Comparison of ENCODE assay signal across 17 mouse cellular contexts in genomic region chr6:5679738-5680137, GRCm38 (mm10). TPM values are rescaled to one million over a fixed set of nuclear protein-coding genes. Genes with fewer than 3 reads are reported as not detected.
"Had no signal": no experiment of that assay in that cellular context is flagged by ENCODE, and none has a peak within 500 bp of the region (broad histone marks: within the 10 kb centered on the region; RNA-seq: fewer than 3 reads in every experiment).

No protein-coding gene starts in this region.

- DNase-seq: lung, adult 18-20 months; lung, embryonic 14.5 days; lung, postnatal 10 days; lung, postnatal 4 days; midbrain, embryonic 14.5 days; retina, postnatal 1 day; right cerebral cortex, adult 18-20 months; right cerebral cortex, postnatal 14 days; thymus, adult 2 months; thymus, postnatal 25 days; thymus, postnatal 4 days had no signal

- H3K27me3 ChIP-seq: midbrain, embryonic 12.5 days; neural tube, embryonic 12.5 days; stomach, embryonic 15.5 days had no signal

- H3K4me3 ChIP-seq: midbrain, embryonic 10.5 days; midbrain, embryonic 12.5 days; neural tube, embryonic 12.5 days; stomach, embryonic 15.5 days had no signal

- H3K27ac ChIP-seq: liver, embryonic 14.5 days; midbrain, embryonic 10.5 days; midbrain, embryonic 12.5 days; neural tube, embryonic 12.5 days; stomach, embryonic 15.5 days; stomach, postnatal 0 days had no signal

- H3K4me2 ChIP-seq: lung, embryonic 14.5 days; midbrain, embryonic 12.5 days; neural tube, embryonic 12.5 days; stomach, embryonic 15.5 days had no signal

- H3K4me1 ChIP-seq: midbrain, embryonic 10.5 days; midbrain, embryonic 12.5 days; neural tube, embryonic 12.5 days; stomach, embryonic 15.5 days had no signal

- H3K36me3 ChIP-seq: midbrain, embryonic 10.5 days; midbrain, embryonic 12.5 days; neural tube, embryonic 12.5 days; stomach, embryonic 15.5 days had no signal

RNA-seq across cellular contexts. Expression of gene Dync1i1, which starts 45.7 kb away (rescaled TPM):
- polyA plus RNA-seq: liver, embryonic 14.5 days had no signal
